Mouse (Mus musculus) frontal cortex, postnatal 10 days (tissue): ENCODE measurements around the gene Ifnar2.

Source experiments
- DNase-seq, 2 experiments: peaks; one replicate each; pipeline ENCODE4 v3.0.0; 2022; ENCODE audit warnings: low spot score in 2 of 2, mixed read lengths in 1 of 2

The Ifnar2 gene

DNA sequence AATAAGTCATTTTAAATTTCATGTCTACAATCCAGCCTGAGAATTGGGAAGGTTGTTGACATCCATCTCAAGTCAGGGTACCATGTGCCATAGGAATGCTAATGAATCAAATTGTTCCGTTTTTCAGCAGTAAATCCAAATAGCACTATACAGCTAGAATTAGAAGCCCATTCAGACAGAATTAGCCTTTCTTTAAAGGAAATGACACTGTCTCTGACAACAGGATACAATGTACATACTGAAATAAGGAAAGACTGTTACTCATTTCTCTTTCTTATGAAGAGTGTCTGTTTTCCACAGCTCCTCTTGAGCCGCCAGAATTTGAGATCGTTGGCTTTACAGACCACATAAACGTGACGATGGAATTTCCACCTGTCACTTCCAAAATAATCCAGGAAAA is 18.8 kb downstream of the Ifnar2 start, which contains the start of gene Gm21970:
Gm21970 (plus strand) TSS at position 301 of the 400 bp plus-strand sequence.
- DNase-seq = no peak

DNA sequence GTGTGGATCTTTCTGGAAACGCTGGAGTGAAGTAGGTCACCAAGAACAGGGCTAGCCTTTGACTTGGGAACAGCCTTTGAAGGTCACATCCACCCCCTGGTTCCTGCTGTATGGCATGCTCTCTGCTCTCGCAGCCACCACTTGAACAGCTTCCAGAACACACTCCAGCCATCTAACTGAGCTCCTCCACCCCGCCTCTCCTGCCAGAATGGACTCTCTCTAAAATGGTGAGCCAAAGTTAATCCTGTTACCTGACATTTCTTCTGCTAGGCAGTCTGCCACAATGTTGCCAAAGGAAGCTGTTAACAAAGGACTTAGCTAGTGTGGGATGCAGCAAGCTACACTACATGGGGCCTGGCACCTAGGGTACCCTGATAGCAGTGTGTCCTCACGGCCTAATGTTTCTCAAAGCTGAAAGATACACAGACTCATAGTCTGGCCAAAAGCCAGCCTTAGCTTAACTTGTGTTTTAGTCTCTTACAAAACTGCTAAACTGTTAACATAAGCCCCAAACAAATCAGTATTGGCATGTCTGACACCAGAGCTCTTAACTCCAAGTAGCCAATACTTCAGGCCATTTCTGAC is 22.3 kb downstream of the Ifnar2 start:
- no peak for DNase-seq

DNA sequence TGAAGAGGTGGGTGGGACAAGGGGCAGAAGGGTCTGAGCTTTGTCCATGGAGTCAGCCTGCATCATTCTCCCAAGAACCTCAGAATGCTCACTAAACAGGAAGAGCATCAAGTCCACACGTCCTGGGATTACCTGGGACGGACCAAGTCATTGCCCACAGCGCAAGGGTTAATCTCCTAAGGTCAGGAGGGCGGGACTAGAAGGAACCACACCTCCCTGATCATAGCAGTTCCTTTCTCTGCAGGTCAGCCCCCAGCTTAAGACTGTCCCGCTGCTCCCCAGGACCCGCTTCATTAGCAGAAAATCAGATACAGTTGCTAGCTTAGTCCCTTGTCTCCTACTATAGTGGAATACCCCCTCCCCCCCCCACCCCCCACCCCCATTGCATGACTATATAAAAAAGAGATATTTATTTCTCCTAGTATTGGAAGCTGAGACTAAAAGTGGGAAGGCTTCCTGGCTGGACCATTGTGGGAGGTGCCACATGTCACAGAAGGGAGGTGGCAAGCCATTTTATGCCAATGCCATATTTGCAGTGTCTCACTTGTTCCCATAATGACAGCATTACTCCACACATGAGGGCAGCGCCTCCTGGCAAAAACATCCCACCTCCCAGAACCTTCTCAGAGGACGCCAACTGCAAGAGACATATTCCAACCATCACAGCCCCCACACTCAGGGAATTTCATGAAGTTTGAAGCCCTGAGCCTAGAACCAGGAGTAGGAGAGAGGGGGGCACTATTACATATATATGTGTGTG is 23.2 kb downstream of the Ifnar2 start:
- no peak for DNase-seq

DNA sequence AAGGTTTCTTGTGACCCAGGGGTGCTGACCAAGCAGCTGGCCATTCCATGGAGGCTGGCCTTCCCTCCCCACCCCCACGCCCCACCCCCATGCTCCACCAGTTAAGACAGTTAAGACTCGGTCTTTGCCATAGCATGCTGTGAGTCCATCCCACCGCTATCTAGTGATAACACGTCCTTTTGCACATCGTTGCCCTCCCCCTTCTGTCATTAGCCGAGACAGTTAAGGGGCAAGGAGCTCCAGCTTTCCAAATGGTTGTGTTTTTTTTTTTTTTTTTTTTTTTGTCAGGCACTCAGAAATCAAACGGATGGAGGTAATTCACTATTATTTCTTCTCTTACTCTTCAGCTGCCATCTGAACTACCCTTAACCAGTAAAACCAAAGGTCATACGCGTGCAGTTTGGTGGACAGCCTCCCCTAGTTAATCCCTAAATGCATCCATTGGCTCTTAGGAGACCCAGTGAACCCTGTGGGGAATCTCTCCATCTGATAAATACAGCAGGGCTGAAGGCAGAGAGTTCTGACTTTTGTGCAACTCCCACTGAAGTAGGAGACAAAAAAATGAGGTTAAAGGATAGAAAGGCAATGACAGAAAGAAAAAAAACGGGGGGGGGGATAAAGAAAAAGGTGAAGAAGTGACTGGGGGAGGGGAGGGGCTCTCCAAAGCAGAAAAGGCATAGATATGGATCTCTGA is 24.4 kb downstream of the Ifnar2 start:
- no peak for DNase-seq

DNA sequence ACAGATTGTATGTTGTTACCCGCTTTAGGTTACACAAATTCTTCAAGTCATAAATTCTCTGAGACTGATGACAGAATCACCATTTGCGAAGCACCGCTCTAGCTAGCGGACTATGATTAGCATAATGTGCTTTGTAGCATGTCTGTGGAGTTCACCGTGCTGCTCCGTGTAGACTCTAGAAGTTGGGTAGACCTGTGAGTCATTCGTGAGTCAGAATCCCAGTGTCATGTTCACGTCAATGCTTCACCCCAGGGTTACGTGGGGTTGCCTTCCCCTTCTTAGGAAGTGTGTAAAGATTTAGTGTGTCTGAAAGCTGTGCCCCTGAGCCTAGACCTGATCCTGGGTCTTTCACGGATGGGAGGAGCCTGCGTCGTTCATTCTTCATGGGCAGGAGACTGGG is 25.4 kb downstream of the Ifnar2 start:
- no peak for DNase-seq

DNA sequence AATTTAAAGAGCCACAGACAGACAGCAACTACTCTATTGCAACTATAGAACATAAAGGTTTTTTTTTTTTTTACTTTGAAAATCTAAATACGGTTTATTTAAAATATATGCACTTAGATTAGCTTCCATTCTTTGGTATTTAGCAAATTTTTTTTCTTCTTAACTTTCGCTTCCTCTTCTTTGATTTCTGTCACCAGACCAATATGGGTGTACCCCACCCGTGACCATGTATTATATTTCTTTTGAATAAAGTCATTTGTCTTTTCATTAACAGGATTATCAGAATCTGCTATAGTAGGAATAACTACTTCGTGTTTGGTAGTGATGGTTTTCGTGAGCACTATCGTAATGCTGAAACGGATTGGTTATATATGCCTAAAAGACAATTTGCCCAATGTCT is 26.4 kb downstream of the Ifnar2 start:
- DNase-seq = no peak

DNA sequence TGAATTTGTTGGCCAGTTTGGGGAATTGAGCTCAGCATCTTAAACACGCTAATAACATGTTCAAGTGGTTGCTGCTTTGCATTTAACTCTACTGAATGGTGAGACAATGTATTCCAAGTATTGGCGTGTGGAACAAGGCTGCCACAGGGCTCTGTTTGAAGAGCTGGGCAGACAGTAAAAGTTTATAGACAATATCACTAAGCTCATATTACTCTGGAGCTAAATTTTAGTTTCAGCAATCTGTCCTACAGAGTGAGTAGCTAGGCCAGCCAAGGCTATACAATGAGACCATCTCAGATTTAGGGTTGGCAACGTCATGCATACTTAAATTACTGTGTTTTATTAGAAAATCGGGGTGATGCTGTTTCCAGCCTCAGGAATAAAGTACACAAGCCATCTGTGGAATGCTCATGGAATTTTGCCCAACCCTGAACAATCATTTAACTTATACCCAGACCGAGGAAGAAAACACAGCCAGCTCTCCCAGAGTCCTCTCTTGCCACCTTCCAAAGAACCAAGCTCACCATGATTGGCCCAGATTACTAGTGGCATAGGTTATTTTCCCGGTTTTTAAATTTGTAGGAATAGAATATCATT is 29.1 kb downstream of the Ifnar2 start:
- no peak for DNase-seq

DNA sequence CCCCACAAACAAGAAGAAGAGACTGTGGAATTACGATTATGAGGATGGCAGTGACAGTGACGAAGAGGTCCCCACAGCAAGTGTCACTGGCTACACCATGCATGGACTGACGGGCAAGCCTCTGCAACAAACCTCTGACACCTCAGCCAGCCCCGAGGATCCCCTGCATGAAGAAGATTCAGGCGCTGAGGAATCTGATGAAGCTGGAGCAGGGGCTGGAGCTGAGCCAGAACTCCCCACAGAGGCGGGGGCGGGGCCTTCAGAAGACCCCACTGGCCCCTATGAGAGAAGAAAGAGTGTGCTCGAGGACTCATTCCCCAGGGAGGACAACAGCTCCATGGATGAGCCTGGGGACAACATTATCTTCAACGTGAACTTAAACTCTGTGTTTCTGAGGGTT is 31.2 kb downstream of the Ifnar2 start:
- no peak for DNase-seq

DNA sequence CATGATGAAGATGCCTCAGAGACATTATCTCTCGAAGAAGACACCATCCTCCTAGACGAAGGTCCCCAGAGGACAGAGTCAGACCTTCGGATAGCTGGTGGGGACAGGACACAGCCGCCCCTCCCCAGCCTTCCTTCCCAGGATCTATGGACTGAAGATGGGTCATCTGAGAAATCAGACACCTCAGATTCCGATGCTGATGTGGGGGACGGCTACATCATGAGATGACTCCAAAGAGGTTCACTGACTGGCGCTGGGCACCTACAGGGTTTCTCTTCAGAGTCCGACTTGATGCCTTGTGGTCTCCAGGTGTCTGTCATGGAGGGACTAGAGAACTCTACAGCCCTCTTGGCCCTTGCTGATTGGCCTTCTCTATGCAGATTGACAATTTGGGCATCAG is 31.6 kb downstream of the Ifnar2 start:
- DNase-seq = no peak

DNA sequence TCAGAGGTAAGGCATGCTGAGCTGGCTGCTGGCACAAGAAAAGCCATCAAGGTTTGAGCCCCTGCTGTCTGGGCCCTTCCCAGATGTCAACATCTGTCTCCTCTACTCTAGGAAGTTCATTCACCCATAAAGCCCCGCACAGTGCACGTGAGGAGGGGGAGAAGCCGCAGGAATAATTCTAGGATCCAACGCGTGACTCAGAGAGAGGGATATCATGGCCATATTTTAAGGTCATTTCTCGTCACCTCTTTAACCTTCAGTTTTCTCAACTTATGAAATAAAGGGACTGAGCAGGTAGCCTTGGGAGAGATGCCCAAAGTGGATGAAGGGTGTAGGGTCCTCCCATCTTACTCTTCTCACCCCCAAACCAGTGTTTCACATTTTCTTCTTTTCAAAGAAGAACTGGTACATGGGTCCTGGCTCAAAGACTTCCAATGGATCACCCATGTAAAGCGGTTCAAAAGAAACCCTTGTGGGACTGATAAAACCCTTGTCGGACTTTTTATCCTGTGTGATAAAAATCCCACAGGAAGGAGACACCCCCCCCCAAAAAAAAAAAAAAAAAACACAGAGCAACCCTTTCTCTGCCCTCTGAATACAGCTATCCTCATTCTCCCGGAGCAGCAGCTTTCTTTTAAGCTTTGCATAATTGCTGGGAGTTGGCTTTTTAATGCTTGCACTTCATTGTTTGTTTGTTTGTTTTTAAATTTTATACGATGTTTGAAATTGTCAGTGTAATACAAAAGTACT is 32.4 kb downstream of the Ifnar2 start:
- DNase-seq = no peak

DNA sequence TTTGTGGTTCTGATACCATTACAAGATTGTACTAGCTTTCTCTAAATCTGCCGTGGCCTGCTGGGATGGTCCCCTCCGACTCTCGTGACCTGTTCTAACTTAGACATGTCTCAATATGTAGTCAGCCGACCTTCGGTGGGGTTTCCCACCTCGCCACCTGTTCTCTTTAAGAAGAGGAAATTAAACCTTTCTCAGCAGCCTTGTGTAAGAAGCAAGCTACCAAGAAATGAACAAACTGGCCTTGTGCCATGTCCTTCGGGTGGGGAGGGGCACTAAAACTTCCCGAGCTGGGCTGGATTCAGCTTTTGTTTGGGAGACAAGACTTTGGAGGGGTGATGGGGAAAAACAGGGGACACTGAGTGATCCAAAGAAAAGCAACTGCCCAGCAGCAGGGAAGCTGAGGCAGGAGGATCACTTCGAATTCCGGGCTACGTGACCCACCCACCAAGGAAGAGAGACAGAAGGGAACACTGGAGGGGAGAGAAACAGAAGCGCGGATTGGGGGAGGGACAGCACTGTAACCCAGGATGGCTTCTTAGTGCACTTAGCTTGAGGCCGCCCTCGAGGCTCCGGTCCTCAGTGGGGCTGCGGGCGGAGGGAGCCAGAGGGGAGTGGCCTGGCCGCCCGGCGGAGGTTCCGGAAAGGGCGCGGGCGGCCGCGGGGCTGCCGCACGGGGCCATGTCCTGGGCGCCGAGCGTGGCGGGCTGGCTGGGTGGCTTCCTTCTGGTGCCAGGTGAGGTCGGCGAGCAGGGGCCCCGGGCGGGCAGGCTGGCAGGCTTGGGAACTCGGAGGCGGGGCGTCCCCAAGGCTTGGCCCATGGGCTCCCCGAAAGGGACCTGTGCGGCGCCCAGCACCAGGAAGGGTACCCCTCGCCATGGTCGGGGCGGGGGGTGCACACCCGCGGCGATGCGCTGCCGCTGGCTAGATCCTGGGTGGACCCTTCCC is 33.3 kb downstream of the Ifnar2 start, which contains the start of gene Il10rb:
Il10rb (plus strand) TSS at position 525 of the 945 bp plus-strand sequence.
- DNase-seq = peak; percentile 32 to 52

DNA sequence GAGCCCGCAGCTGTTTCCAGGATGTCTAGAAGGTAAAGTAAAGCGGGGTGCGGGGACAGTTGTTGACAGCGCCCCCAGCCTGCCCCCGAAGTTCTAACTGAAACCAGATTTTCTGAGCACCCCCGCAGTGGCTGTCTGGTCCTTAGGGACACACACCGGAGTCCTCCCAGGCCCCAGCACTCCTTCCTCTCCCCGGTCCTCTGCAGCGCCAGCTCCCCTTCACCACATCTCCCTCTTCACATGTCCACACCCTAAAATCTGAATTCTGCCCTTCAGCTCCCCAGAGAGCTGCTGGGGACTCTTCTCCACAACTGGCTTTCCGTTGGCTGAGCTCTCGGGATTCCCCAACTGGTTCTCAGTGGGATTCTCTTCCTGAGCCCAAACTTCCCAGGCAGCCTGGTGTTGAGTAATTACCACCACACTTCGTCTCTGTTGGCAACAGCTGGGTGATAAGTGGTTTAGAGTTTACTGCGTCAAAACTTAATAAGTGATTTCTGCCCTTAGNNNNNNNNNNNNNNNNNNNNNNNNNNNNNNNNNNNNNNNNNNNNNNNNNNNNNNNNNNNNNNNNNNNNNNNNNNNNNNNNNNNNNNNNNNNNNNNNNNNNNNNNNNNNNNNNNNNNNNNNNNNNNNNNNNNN is 34.1 kb downstream of the Ifnar2 start:
- DNase-seq = peak in 1 of 2 experiments; percentile 33

DNA sequence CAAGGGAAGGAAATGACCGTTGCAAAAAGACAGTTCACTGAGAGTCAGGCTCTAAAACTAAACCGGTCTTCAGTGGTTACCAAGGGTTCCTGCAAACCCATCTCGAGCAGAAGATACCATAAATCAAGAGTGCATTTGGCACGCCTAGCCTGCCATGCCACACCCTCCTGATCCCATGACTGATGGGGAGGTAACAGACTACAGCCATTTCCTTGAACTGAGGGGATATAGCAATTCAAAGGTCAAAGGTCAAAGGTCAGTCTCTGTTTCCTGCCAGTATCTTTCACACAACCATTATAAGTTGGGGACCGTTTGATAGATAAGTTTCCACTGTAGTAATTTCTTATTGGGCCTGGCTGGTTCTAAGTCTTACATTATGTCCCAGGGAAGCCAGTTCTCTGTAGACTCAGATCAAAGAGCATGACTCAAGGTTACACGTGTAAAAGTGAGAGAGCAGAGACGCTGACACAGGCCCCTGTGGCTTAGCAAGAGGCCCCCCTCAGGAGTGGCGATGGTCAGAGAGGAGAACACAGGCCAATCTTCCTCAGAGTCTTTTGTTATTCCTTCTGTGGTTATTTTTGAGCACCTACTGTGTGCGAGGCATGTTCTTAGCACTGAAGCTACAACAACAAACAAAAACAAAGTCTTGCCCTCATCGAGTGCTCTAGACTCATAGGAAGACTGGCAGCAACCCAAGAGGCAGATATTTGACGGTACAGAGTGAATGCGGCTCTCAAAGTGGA is 40.7 kb downstream of the Ifnar2 start:
- DNase-seq = no peak

DNA sequence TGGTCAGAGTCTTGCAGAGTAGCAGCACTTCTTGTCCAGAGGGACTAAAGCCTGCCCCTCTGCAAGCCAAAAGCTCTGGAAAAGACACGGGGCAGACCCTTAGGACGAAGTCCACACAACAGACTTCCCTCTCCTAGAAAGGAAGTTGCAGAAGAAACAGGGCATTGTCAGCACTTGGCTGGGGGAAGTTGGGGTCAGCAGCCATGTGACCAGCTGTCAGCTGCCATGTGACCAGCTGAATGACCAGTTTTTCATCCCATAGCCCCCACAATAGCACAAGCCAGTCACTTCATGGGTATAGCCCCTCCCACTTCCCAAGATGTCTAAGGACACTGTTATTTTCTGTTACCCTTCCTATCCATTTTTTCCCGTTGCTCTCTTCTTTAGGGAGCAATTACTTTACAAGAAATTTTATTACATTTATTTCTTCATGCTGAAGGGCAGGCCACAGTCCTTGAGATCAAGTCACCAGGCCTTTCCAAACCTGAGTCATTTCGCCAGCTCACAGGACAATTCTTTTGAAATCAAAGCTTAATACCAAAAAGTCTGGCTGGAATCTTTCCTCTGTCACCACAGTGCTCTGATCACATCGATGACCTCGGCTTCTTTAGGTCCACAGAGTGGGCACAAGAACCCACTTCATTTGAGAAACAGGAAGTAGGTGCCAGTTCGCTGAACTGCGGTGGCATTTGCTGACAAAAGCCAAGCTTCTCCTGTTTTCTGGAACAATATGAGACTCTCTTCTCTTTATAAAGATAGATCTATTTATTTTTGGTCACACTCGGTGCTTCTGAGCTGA is 43.0 kb downstream of the Ifnar2 start:
- no peak for DNase-seq

DNA sequence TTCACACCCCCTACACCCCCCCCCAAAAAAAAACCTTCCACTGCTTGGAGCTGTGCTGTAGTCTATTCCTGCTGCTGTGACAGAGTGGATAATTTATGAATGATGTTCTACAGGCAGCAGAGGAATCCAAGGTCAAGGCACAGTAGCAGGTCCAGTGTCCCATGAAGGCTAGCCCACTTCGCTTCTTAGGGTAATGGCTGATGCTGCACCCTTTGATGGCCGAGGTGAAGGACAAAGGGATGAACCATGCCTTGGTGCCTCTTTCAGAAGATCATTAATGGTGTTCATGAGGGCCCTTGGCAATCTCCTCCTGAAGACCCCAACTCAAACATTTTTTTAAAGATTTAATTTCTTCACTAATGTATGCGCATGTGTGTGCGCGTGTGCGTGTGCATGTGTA is 43.8 kb downstream of the Ifnar2 start:
- DNase-seq = no peak

DNA sequence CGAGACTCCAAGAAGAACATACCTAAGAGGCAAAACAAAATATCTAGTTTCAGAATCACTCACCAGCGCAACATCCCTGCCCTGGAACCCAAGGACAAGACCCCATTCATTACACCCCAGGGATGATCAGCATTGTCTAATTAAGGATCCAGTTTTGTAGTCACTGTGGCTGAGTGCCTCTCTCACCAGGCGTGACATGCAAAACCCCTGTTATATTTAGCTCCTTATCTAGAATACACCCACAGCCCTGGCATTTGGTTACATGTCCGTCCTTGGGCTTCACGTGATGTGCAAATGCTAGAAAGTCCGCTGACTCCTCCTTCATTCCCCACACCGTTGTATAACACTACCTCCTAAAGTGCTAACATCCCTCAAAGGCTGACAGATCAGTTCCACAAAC is 44.4 kb downstream of the Ifnar2 start:
- DNase-seq = no peak

DNA sequence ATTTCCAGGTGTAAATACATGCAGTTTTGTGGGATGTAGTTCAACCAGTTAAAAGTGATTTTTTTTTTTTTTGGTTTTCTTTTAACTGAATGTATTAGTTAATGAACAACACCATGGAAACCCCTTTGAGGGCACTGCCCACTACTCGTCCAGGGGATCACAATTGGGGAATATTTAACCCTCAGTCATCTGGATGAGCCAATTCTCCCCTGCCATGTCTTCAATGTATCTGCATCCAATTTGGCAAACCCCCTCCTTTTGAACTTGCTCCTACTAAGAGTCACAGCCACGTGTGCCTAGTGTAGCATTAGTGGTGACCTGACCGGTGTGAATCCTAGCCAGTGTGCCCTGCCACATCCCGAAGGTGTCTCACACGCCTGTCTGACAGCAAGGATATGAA is 45.9 kb downstream of the Ifnar2 start:
- no peak for DNase-seq

DNA sequence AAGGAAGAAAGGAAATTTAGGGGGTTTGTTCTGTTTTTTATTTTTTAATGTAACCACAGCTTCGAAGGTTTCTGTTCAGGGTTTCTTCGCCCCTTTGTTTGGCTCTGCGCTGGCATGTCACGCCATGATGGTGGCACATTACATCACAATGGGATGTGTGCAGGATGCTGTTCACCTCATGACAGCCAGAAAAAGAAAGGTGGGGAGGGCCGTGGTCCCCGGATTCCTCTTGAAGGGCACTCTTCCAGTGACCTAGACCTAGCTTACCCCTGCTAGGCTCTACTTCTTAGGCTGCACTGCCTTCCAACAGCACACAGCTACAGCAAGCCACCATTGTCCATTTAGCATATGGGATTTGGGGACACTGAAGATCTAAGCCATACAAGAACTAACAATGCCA is 53.2 kb downstream of the Ifnar2 start:
- no peak for DNase-seq

DNA sequence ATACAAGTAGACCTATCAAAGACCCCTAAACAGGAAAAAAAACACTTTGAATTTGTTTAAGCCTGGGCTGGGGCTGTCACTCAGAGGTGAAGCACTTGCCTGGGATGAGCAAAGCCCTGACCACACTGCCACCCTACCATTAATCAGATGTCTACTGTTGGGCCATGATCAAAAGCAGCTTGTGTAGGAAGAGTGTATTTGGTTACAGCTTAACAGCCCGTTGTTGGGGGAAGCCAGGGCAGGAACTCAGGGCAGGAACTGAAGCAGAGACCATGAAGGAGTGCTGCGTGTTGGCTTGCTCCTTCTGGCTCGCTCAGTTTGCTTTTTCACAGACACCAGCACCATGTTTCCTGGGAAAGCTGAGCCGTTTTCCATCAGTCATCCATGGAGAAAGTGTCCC is 54.0 kb downstream of the Ifnar2 start:
- DNase-seq = no peak
